Mouse (Mus musculus): ENCODE measurements around the gene Adam1b. TPM values are rescaled to one million over a fixed set of nuclear protein-coding genes. Genes with fewer than 3 reads are reported as not detected.
"Not testable (repeated sequence)": the region's sequence is repeated elsewhere in the genome, so short reads cannot be mapped to it uniquely, and the experiment has no call there.

Gene Adam1b
- polyA plus RNA-seq, 1 experiment from 2014 or later, result 0.18 TPM

- Histone ChIP-seq H3K27me3 (ENCODE audit: insufficient read depth, poor library complexity, severe bottlenecking) (no peaks in the 10 kb centered on the region), H3K36me3 (peaks cover 88% of the 10 kb centered on the region), H3K4me1 (no peaks in the 10 kb centered on the region), H3K27ac (no peak overlapping the region), H3K4me3 (no peak overlapping the region), H3K9me3 (no peaks in the 10 kb centered on the region)
- no peak for DNase-seq (ENCODE audit: low spot score)
- 93% methylated on average over 5 of the region's 5 CpGs for WGBS
Observed at GRCm38 (mm10) chr5:121534521-121534920, 31.3 kb upstream of the Adam1b start.

DNA sequence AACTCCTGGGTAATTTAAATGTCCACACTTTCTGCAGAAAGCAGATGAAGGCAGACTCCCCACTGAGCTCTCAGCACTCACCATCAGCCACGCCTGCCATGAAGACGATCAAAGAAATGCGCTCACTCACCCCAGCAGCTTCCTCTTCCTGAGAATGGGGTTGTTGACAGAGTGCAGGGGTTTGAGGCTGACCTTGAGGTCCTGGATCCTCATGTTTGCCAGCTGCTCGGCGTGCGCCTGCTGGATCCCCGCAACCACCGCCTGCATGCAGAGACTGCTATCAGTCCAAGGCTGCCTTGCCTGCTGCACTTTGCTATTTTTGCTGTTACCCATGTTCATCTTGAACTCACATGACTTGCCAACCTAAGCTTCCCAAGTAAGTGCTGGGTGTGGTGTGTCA is 23.7 kb upstream of the Adam1b start:
- Histone ChIP-seq H3K4me3 (no peak overlapping the region), H3K4me1 (no peaks in the 10 kb centered on the region), H3K9me3 (no peaks in the 10 kb centered on the region), H3K27ac (no peak overlapping the region), H3K27me3 (ENCODE audit: insufficient read depth, poor library complexity, severe bottlenecking) (no peaks in the 10 kb centered on the region), H3K36me3 (peaks cover 86% of the 10 kb centered on the region)
- DNase-seq (ENCODE audit: low spot score), result no peak
- WGBS, result 78% methylated on average over 8 of the region's 8 CpGs

DNA sequence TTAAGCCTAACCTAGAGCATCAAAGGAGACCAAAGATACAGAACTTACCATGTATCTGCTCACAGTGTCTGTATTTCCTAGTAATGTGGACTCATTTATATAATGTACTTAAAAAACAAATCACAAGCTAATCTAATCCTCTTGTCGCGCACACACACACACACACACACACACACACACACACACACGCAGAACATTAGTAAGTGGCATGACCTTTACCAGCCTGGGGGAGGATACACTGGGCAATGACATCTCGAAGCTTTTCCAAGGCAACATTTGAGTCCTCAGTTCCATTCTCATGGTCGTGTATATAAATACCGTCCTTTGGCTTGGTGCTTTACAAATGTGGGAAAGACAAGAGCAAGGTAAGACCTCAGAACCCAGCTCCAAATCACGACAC is 23.3 kb upstream of the Adam1b start:
- Histone ChIP-seq H3K27ac (no peak overlapping the region), H3K36me3 (peaks cover 85% of the 10 kb centered on the region), H3K4me3 (no peak overlapping the region), H3K27me3 (ENCODE audit: insufficient read depth, poor library complexity, severe bottlenecking) (no peaks in the 10 kb centered on the region), H3K4me1 (no peaks in the 10 kb centered on the region), H3K9me3 (no peaks in the 10 kb centered on the region)
- no peak for DNase-seq (ENCODE audit: low spot score)
- WGBS, result 80% methylated on average over 7 of the region's 7 CpGs

GRCm38 (mm10) chr5:121525774-121526450 is 22.7 kb upstream of the Adam1b start:
- H3K9me3 ChIP-seq, result no peaks in the 10 kb centered on the region
- no peak for DNase-seq (ENCODE audit: low spot score)
- 80% methylated on average over 14 of the region's 14 CpGs for WGBS
- no peak overlapping the region for H3K4me3 ChIP-seq
- peaks cover 85% of the 10 kb centered on the region for H3K36me3 ChIP-seq
- H3K4me1 ChIP-seq, result no peaks in the 10 kb centered on the region
- H3K27me3 ChIP-seq (ENCODE audit: insufficient read depth, poor library complexity, severe bottlenecking), result no peaks in the 10 kb centered on the region
- H3K27ac ChIP-seq, result no peak overlapping the region

DNA sequence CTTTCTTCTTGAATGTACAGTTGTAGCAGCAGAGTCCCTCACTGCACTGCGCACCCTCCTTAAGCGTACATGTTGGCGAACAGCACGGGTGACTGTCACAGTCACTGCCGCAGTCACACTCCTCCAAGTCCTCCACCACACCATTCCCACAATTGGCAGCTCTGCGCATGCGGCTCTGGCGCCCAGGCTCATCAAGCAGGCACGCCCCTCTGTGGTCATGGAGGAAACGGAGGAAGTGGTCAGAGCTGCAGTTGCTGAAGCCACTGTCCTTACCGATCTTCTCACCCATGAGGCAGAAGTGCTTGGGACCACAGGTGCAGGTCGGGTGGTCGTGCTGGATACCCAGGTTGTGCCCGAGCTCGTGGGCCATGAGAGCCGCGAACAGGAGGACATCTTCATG is 16.5 kb upstream of the Adam1b start:
- 86% methylated on average over 11 of the region's 17 CpGs for WGBS

DNA sequence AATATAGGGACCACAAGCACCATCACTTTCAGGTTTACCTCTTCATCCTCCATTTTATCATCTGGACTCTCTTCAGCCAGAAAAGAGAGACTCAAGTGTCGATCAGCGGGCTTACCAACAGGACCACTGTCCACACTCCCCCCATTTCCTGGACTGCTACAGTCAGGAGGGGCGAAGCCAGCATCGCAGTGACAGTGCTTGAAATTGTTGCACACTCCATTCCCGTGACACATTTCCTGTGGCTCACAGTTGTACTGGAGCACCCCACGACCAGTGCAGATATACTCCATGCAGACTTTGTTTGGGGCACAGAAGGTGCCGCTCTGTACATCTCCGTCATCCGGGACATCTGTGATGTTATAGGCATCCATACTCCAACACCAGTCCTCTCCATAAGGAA is 15.7 kb upstream of the Adam1b start:
- Histone ChIP-seq H3K4me3 (no peak overlapping the region), H3K36me3 (peaks cover 43% of the 10 kb centered on the region), H3K27me3 (ENCODE audit: insufficient read depth, poor library complexity, severe bottlenecking) (no peaks in the 10 kb centered on the region), H3K9me3 (no peaks in the 10 kb centered on the region), H3K27ac (no peak overlapping the region), H3K4me1 (no peaks in the 10 kb centered on the region)
- no peak for DNase-seq (ENCODE audit: low spot score)
- WGBS, result 86% methylated on average over 9 of the region's 9 CpGs

More for the DNA sequence above, 16.5 kb upstream of the Adam1b start:
- not testable (repeated sequence) for H3K9me3 ChIP-seq; H3K27me3 ChIP-seq (ENCODE audit: insufficient read depth, poor library complexity, severe bottlenecking); H3K4me1 ChIP-seq; H3K4me3 ChIP-seq; DNase-seq (ENCODE audit: low spot score); H3K27ac ChIP-seq
- H3K36me3 ChIP-seq, result peaks cover 51% of the 10 kb centered on the region

DNA sequence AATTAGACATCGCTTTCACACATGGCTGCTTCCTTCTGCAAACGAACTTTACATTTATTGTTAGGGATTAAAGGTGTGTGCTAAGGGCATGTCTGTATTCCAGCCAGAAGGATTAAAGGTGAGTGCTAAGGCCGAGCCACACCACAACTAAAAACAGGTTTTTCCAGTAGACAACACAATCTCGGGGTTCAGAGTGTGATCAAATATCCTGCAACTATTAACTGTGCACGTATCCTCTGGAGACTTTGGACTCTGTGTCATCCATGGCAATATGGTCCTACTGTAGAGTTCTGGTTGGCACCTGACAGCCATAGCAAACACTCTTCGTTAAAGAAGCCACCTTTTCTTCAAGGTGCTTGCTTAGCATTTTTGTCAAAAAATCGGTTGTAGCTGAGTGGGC is 6.8 kb upstream of the Adam1b start:
- DNase-seq (ENCODE audit: low spot score), result no peak
- Histone ChIP-seq H3K4me3 (no peak overlapping the region), H3K36me3 (no peaks in the 10 kb centered on the region), H3K4me1 (peaks cover 4% of the 10 kb centered on the region; the same call in 1 of the 2 replicates), H3K27ac (no peak overlapping the region), H3K9me3 (no peaks in the 10 kb centered on the region), H3K27me3 (ENCODE audit: insufficient read depth, poor library complexity, severe bottlenecking) (no peaks in the 10 kb centered on the region)
- WGBS, result 83% methylated on average over 7 of the region's 7 CpGs

- no peak for DNase-seq (ENCODE audit: low spot score)
- WGBS, result 75% methylated on average over 1 of the region's 1 CpGs
- Histone ChIP-seq H3K4me1 (peaks cover 4% of the 10 kb centered on the region; the same call in 1 of the 2 replicates), H3K27ac (no peak overlapping the region), H3K36me3 (no peaks in the 10 kb centered on the region), H3K27me3 (ENCODE audit: insufficient read depth, poor library complexity, severe bottlenecking) (no peaks in the 10 kb centered on the region), H3K9me3 (no peaks in the 10 kb centered on the region), H3K4me3 (no peak overlapping the region)
Observed at GRCm38 (mm10) chr5:121506846-121507245, 3.6 kb upstream of the Adam1b start.

- H3K27me3 ChIP-seq (ENCODE audit: insufficient read depth, poor library complexity, severe bottlenecking); DNase-seq (ENCODE audit: low spot score); H3K4me3 ChIP-seq; H3K9me3 ChIP-seq; H3K4me1 ChIP-seq; H3K36me3 ChIP-seq; H3K27ac ChIP-seq: not testable (repeated sequence)
- WGBS, result 73% methylated on average over 11 of the region's 17 CpGs
Observed at GRCm38 (mm10) chr5:121501424-121501996, 1.7 kb downstream of the Adam1b start.

- H3K36me3 ChIP-seq, result no peaks in the 10 kb centered on the region
- 65% methylated on average over 7 of the region's 7 CpGs for WGBS
Observed at GRCm38 (mm10) chr5:121500719-121501118, 2.5 kb downstream of the Adam1b start.

DNA sequence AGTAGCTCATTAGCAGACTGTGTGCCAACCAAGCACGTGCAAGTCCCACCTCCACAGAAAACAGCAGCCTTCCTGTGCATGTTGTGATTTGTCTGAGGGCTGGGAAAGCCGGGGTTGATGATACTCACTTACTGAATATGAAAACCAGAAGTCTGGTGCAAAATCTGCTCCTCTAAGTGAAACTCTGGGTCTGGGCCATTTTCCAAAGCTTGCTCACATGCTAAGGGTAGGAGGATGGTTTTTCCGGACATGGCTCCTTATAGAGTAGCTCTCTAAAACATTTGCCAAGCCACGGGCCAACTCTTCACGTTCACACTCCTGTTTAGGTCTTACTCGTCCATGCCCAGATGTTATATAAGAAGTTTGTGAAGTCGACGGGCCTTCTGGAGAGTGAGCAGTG is 9.9 kb downstream of the Adam1b start:
- Histone ChIP-seq H3K4me3 (no peak overlapping the region), H3K27me3 (ENCODE audit: insufficient read depth, poor library complexity, severe bottlenecking) (no peaks in the 10 kb centered on the region), H3K27ac (no peak overlapping the region), H3K36me3 (no peaks in the 10 kb centered on the region), H3K9me3 (no peaks in the 10 kb centered on the region), H3K4me1 (no peaks in the 10 kb centered on the region)
- WGBS, result 73% methylated on average over 8 of the region's 8 CpGs
- no peak for DNase-seq (ENCODE audit: low spot score)

More at GRCm38 (mm10) chr5:121500719-121501118, 2.5 kb downstream of the Adam1b start:
- Histone ChIP-seq H3K4me3 (no peak overlapping the region), H3K9me3 (no peaks in the 10 kb centered on the region), H3K27me3 (ENCODE audit: insufficient read depth, poor library complexity, severe bottlenecking) (no peaks in the 10 kb centered on the region), H3K27ac (no peak overlapping the region), H3K4me1 (no peaks in the 10 kb centered on the region)
- DNase-seq (ENCODE audit: low spot score), result no peak

DNA sequence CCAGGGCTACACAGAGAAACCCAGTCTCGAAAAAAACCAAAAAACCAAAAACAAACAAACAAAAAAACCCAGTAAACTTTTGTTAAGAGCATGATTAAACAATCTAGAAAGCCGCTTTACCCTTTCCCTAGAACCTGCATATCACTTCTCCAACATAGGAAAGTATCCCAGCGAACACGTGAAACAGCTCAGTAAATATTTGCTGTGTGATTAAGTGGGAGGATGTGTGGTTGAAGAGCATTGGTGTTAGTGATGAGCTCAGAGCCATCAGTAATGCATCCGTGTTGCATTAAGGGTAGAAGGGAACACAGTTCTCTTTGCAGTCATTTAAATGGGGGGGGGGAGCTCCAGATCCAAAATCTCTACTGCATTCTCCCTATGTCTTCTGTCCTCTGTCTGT is 18.4 kb downstream of the Adam1b start:
- no peak for DNase-seq (ENCODE audit: low spot score)
- WGBS, result 78% methylated on average over 5 of the region's 5 CpGs
- no peaks in the 10 kb centered on the region for H3K27me3 ChIP-seq (ENCODE audit: insufficient read depth, poor library complexity, severe bottlenecking)
- no peaks in the 10 kb centered on the region for H3K4me1 ChIP-seq
- no peak overlapping the region for H3K27ac ChIP-seq
- H3K36me3 ChIP-seq, result no peaks in the 10 kb centered on the region
- H3K9me3 ChIP-seq, result no peaks in the 10 kb centered on the region
- H3K4me3 ChIP-seq, result no peak overlapping the region

DNA sequence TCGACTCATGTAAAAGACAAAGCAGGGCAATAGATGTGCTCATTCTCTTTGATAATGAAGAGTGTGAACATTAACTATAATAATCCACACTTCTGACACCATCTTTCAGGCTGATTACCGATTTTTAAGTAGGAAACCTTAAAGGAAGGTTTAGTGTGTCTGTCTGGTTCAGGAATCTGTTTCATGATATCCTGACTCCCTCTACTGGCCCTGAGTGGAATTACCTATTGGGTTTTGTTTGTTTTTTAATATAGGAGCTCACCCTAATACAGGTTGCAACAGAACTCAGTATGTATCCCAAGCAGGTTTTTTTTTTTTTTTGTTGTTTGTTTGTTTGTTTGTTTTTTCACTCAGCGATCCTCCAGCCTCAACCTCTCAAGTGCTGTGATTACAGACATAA is 25.6 kb downstream of the Adam1b start:
- Histone ChIP-seq H3K4me1 (no peaks in the 10 kb centered on the region), H3K27ac (no peak overlapping the region), H3K36me3 (no peaks in the 10 kb centered on the region), H3K27me3 (ENCODE audit: insufficient read depth, poor library complexity, severe bottlenecking) (no peaks in the 10 kb centered on the region), H3K4me3 (no peak overlapping the region), H3K9me3 (no peaks in the 10 kb centered on the region)
- WGBS, result 33% methylated on average over 3 of the region's 3 CpGs
- DNase-seq (ENCODE audit: low spot score), result no peak

DNA sequence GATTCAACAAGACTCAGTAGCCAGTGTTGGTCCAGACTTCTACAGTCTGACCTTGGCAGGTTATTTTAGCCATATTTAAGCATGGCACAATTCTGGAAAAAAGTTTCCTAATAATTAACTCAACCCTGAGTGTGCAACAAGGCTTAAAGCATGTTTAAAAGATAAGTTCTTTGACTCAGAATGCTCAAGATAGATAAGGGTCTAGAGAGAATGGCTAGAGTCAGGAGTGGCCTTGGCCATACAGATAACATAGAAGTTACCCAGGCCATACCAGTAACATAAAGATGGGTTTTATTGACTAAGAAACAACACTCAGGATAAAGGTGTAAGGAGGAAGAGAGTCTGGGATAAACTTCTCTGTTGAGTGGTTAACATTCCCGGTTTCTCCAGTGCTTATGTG is 27.2 kb downstream of the Adam1b start:
- H3K27me3 ChIP-seq (ENCODE audit: insufficient read depth, poor library complexity, severe bottlenecking), result no peaks in the 10 kb centered on the region
- peaks cover 2% of the 10 kb centered on the region; the same call in 1 of the 2 replicates for H3K4me1 ChIP-seq
- peak overlapping the region; percentile 42; the same call in 1 of the 2 replicates for H3K27ac ChIP-seq
- WGBS, result 83% methylated on average over 1 of the region's 1 CpGs
- H3K4me3 ChIP-seq, result no peak overlapping the region
- no peak for DNase-seq (ENCODE audit: low spot score)
- no peaks in the 10 kb centered on the region for H3K36me3 ChIP-seq
- H3K9me3 ChIP-seq, result no peaks in the 10 kb centered on the region

All from heart, embryonic 10.5 days (tissue).